Comparison of ENCODE assay signal across 7 mouse cellular contexts in genomic region chr17:23725999-23726757, GRCm38 (mm10). TPM values are rescaled to one million over a fixed set of nuclear protein-coding genes. Genes with fewer than 3 reads are reported as not detected.
DNase-seq lines count a peak whose midpoint lies in the region; ATAC-seq and TF ChIP-seq lines count a peak whose summit lies in the region.

Gene Pkmyt1, plus strand, starts transcription at chr17:23726336.

- 2% methylated on average over 60 of the region's 73 CpGs for WGBS in embryonic facial prominence, embryonic 12.5 days
- WGBS in kidney, adult 2 months, result under 1% methylated on average over 73 of the region's 73 CpGs
- 2% methylated on average over 73 of the region's 73 CpGs for WGBS in limb, embryonic 12.5 days
- under 1% methylated on average over 68 of the region's 73 CpGs for WGBS in midbrain, embryonic 15.5 days
- 1% methylated on average over 71 of the region's 73 CpGs for WGBS in spleen, adult 2 months

- DNase-seq in adrenal gland, postnatal 25 days, result peak; percentile 98
- peak; percentile 97 for DNase-seq in heart, adult 18-20 months
- peak; percentile 97 for DNase-seq in kidney, adult 2 months
- DNase-seq in spleen, adult 2 months (ENCODE audit: low read depth in 1 of 2, low spot score in 2 of 2), result peak; percentile 80 to 94

- H3K27ac ChIP-seq in embryonic facial prominence, embryonic 12.5 days, result peak within 1 kb of the TSS; percentile 80
- H3K27ac ChIP-seq in kidney, adult 2 months (ENCODE audit: insufficient read depth, low read depth, low read length), result no peak within 1 kb of the TSS
- peak within 1 kb of the TSS; percentile 71 for H3K27ac ChIP-seq in limb, embryonic 12.5 days
- peak within 1 kb of the TSS; percentile 71 for H3K27ac ChIP-seq in midbrain, embryonic 15.5 days
- peak within 1 kb of the TSS; percentile 57 for H3K27ac ChIP-seq in spleen, adult 2 months (ENCODE audit: insufficient read depth, low read length)

- peak within 1 kb of the TSS; percentile 94 for H3K4me3 ChIP-seq in embryonic facial prominence, embryonic 12.5 days
- H3K4me3 ChIP-seq in kidney, adult 2 months (ENCODE audit: insufficient read depth, low read depth, low read length), result peak within 1 kb of the TSS; percentile 66
- peak within 1 kb of the TSS; percentile 88 for H3K4me3 ChIP-seq in limb, embryonic 12.5 days (replicated peaks)
- peak within 1 kb of the TSS; percentile 56 for H3K4me3 ChIP-seq in midbrain, embryonic 15.5 days
- H3K4me3 ChIP-seq in spleen, adult 2 months (ENCODE audit: extremely low read depth, insufficient read depth, insufficient read length), result peak within 1 kb of the TSS; percentile 92

- peak within 1 kb of the TSS; percentile 86 for H3K4me2 ChIP-seq in embryonic facial prominence, embryonic 12.5 days (replicated peaks)
- H3K4me2 ChIP-seq in limb, embryonic 12.5 days, result peak within 1 kb of the TSS; percentile 81
- peak within 1 kb of the TSS; percentile 69 for H3K4me2 ChIP-seq in midbrain, embryonic 15.5 days

- ATAC-seq in embryonic facial prominence, embryonic 12.5 days (ENCODE audit: insufficient number of reproducible peaks, insufficient read depth, low FRiP score, low TSS enrichment), result peak; percentile 86
- ATAC-seq in limb, embryonic 12.5 days (ENCODE audit: insufficient number of reproducible peaks, insufficient read depth, low FRiP score, low TSS enrichment, low read depth), result peak; percentile 90
- peak; percentile 96 for ATAC-seq in midbrain, embryonic 15.5 days (replicated peaks)

- no peaks in the 10 kb centered on the region for H3K27me3 ChIP-seq in embryonic facial prominence, embryonic 12.5 days
- no peaks in the 10 kb centered on the region for H3K27me3 ChIP-seq in kidney, adult 2 months (replicated peaks; ENCODE audit: control insufficient read depth, insufficient read depth, low read length)
- no peaks in the 10 kb centered on the region for H3K27me3 ChIP-seq in limb, embryonic 12.5 days
- H3K27me3 ChIP-seq in midbrain, embryonic 15.5 days (replicated peaks), result no peaks in the 10 kb centered on the region
- H3K27me3 ChIP-seq in spleen, adult 2 months (ENCODE audit: control insufficient read depth, insufficient read depth, low read length), result no peaks in the 10 kb centered on the region

- no peaks in the 10 kb centered on the region for H3K9me3 ChIP-seq in embryonic facial prominence, embryonic 12.5 days
- H3K9me3 ChIP-seq in limb, embryonic 12.5 days, result no peaks in the 10 kb centered on the region
- no peaks in the 10 kb centered on the region for H3K9me3 ChIP-seq in midbrain, embryonic 15.5 days

- no peaks in the 10 kb centered on the region for H3K36me3 ChIP-seq in embryonic facial prominence, embryonic 12.5 days
- H3K36me3 ChIP-seq in kidney, adult 2 months (ENCODE audit: control insufficient read depth, insufficient read depth, low read length), result no peaks in the 10 kb centered on the region
- H3K36me3 ChIP-seq in limb, embryonic 12.5 days, result no peaks in the 10 kb centered on the region
- no peaks in the 10 kb centered on the region for H3K36me3 ChIP-seq in midbrain, embryonic 15.5 days (replicated peaks)
- H3K36me3 ChIP-seq in spleen, adult 2 months (ENCODE audit: control insufficient read depth, insufficient read depth, low read length), result no peaks in the 10 kb centered on the region

- no peak for TF ChIP-seq CTCF in kidney, adult 2 months (conservative IDR thresholded peaks at IDR 0.05; ENCODE audit: insufficient read depth, insufficient read length, low read depth, low read length)
- no peak for TF ChIP-seq CTCF in spleen, adult 2 months (IDR thresholded peaks at IDR 0.05; ENCODE audit: extremely low read depth, insufficient read depth, insufficient read length, insufficient replicate concordance)

- TF ChIP-seq POLR2A in kidney, adult 2 months (IDR thresholded peaks at IDR 0.05; ENCODE audit: low read depth, low read length), result peak; percentile 60
- TF ChIP-seq POLR2A in spleen, adult 2 months (IDR thresholded peaks at IDR 0.05; ENCODE audit: low read depth, low read length), result peak; percentile 69

- peak within 1 kb of the TSS; percentile 73 for H3K9ac ChIP-seq in embryonic facial prominence, embryonic 12.5 days
- peak within 1 kb of the TSS; percentile 78 for H3K9ac ChIP-seq in limb, embryonic 12.5 days (replicated peaks)
- peak within 1 kb of the TSS; percentile 53 for H3K9ac ChIP-seq in midbrain, embryonic 15.5 days

- 0 out of 2 replicates have a peak, but pooled peaks cover 16% of the 10 kb centered on the region for H3K4me1 ChIP-seq in embryonic facial prominence, embryonic 12.5 days
- no peaks in the 10 kb centered on the region; the same call in 1 of the 2 replicates for H3K4me1 ChIP-seq in kidney, adult 2 months (ENCODE audit: control insufficient read depth, insufficient read depth, low read length)
- peaks cover 13% of the 10 kb centered on the region for H3K4me1 ChIP-seq in limb, embryonic 12.5 days (replicated peaks)
- H3K4me1 ChIP-seq in midbrain, embryonic 15.5 days, result peaks cover 10% of the 10 kb centered on the region
- H3K4me1 ChIP-seq in spleen, adult 2 months (ENCODE audit: control insufficient read depth, insufficient read depth, insufficient read length), result peaks cover 4% of the 10 kb centered on the region; the same call in 1 of the 2 replicates

RNA-seq across cellular contexts. Expression of gene Pkmyt1, which starts in this region (rescaled TPM):
- total RNA-seq in adrenal gland, postnatal 25 days (2021), result 7.6 and 9.3 TPM in 2 replicates
- polyA plus RNA-seq in embryonic facial prominence, embryonic 12.5 days (2016; fragmentation: Nextera tagmentation; extraction: Ambion mirVana), result 54.2 and 54.6 TPM in 2 replicates
- 1 to 10 TPM; 1.1 to 1.4 TPM for total RNA-seq in heart, adult 18-20 months (2021)
- 4.1 and 5.2 TPM in 2 replicates for polyA plus RNA-seq in kidney, adult 2 months (2012; rRNA removed)
- 49.1 and 53.1 TPM in 2 replicates for polyA plus RNA-seq in limb, embryonic 12.5 days (2016; fragmentation: Nextera tagmentation; extraction: Ambion mirVana)
- polyA plus RNA-seq in midbrain, embryonic 15.5 days (2015; fragmentation: Nextera tagmentation; extraction: Ambion mirVana), result 22.6 and 23.1 TPM in 2 replicates
- polyA plus RNA-seq in spleen, adult 2 months (2012; rRNA removed), result 48.3 and 74.8 TPM in 2 replicates
